Mouse (Mus musculus) bone marrow macrophage, adult 2 months (primary cell): Measurements from ENCODE around the gene Cd68. TPM values are rescaled to one million over a fixed set of nuclear protein-coding genes. Genes with fewer than 3 reads are reported as not detected.

Experiments used
- H3K27ac ChIP-seq: 2 replicates; pipeline ENCODE4 v1.5.1; 2012; ENCODE audit warnings: low read depth, low read length; ENCODE audit not compliant: insufficient read depth
- H3K4me1 ChIP-seq: 2 replicates; pipeline ENCODE4 v1.6.1; 2012; ENCODE audit warnings: low read length; ENCODE audit not compliant: control insufficient read depth, insufficient read depth
- H3K4me3 ChIP-seq: 2 replicates; pipeline ENCODE4 v1.5.1; 2012; ENCODE audit warnings: mild to moderate bottlenecking, low read length, moderate library complexity; ENCODE audit not compliant: insufficient read depth
- CTCF ChIP-seq: IDR thresholded peaks from 2 replicates; pipeline ENCODE4 v1.5.1; 2012; ENCODE audit warnings: low read depth, mild to moderate bottlenecking, low read length, moderate library complexity
- POLR2A ChIP-seq: IDR thresholded peaks from 2 replicates; pipeline ENCODE4 v1.6.1; 2012; ENCODE audit warnings: mild to moderate bottlenecking, low read depth, low read length, borderline replicate concordance
- polyA plus RNA-seq: library from polyadenylated mRNA; stranded (reverse); fragments of >200 nt; gene quantifications from 2 replicates; pipeline ENCODE4 v1.2.4, GENCODE M21; 2012; ENCODE audit not compliant: missing spikeins, insufficient read depth, insufficient read length

Cd68 gene
- polyA plus RNA-seq, 1 experiment = 1,598 TPM

- H3K4me3 ChIP-seq = peak overlapping the region; percentile 30
- no peak for TF ChIP-seq CTCF
- no peak for TF ChIP-seq POLR2A
- H3K27ac ChIP-seq = peak overlapping the region; percentile 62; the same call in 1 of the 2 replicates
- H3K4me1 ChIP-seq = peaks cover 39% of the 10 kb centered on the region
Measured at GRCm38 (mm10) chr11:69695046-69695360, 29.1 kb upstream of the Cd68 start.

- peaks cover 51% of the 10 kb centered on the region for H3K4me1 ChIP-seq
- H3K4me3 ChIP-seq = no peak overlapping the region
- no peak overlapping the region for H3K27ac ChIP-seq
Measured at GRCm38 (mm10) chr11:69693421-69693965, 27.5 kb upstream of the Cd68 start.

DNA sequence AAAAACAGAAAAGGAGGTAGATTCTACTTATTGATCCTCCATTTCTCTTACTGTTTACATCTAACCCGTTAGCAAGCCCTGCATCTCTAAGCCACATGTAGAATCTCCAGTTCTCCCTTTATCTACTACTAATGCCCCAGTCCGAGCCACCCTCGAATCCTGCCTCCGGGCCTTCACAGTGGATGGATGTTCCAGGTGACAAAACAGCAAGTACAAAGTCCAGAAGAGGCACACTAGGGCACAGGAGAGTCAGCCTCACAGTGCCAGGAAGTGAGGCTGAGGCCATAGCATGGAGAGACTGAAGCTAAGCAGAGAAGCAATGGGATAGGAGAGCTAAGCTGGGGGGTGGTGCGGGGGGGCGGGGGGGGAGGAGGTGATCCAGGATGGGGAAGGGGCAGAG, 26.9 kb upstream of the Cd68 start:
- TF ChIP-seq CTCF = no peak
- TF ChIP-seq POLR2A = no peak
- H3K4me3 ChIP-seq = no peak overlapping the region
- H3K27ac ChIP-seq = peak overlapping the region; percentile 74
- H3K4me1 ChIP-seq = peaks cover 54% of the 10 kb centered on the region

More at GRCm38 (mm10) chr11:69693421-69693965, 27.5 kb upstream of the Cd68 start:
- no peak for TF ChIP-seq CTCF
- no peak for TF ChIP-seq POLR2A

- Histone ChIP-seq H3K4me1 (peaks cover 54% of the 10 kb centered on the region), H3K27ac (peak overlapping the region; percentile 74), H3K4me3 (no peak overlapping the region)
- TF ChIP-seq CTCF (no peak), POLR2A (no peak)
Measured at GRCm38 (mm10) chr11:69692196-69692811, 26.4 kb upstream of the Cd68 start.

DNA sequence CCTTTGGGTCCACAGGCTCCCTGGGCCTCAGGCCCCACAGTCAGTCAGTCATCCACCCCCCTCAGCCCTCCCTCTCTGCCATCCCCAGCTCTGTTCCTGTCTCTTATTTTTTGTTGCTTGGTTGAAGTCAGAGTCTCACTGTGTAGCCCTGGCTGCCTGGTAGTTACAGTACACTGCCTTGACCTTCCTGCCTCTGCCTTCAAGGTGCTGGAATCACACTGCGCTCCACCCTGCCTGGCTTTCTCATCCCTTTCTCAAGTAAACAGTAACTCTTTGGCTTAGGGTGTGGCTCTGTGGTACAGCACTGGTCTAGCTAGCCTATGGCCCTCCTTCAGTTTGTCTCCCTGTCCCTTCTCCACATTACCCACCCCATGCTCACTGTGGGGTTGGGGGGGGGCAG, 23.9 kb upstream of the Cd68 start:
- Histone ChIP-seq H3K27ac (peak overlapping the region; percentile 84), H3K4me3 (no peak overlapping the region), H3K4me1 (peaks cover 67% of the 10 kb centered on the region)
- TF ChIP-seq CTCF (no peak), POLR2A (0 out of 2 replicates have a peak, but pooled peaks have one; percentile 5)

- Histone ChIP-seq H3K4me1 (peaks cover 67% of the 10 kb centered on the region), H3K27ac (no peak overlapping the region), H3K4me3 (no peak overlapping the region)
- TF ChIP-seq POLR2A (no peak), CTCF (no peak)
Measured at GRCm38 (mm10) chr11:69687061-69687460, 21.1 kb upstream of the Cd68 start.

DNA sequence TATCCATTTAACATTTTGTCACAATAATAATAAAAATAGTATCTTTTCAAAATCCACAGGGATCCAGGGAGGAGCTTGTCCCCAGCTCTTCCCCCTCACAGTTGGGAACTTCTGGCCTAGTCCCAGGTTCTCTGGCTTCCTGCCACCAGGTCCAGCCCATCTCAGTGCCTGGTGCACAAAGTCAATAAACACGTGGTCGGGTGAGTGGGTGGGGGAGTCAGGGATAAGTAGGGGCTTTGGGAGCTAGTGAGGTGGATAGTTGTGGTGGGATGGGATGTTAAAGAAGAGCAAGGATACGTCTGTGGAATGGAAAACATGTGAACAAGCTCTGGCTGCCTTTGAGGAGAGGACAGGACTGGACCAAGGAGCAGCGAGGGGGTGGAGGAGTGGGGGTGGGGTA, 20.4 kb upstream of the Cd68 start:
- peaks cover 61% of the 10 kb centered on the region for H3K4me1 ChIP-seq
- H3K27ac ChIP-seq = peak overlapping the region; percentile 94
- TF ChIP-seq POLR2A (no peak), CTCF (no peak)
- no peak overlapping the region for H3K4me3 ChIP-seq

GRCm38 (mm10) chr11:69685526-69686148, 19.7 kb upstream of the Cd68 start, which contains the start of gene Tnfsf13:
Tnfsf13 (minus strand) TSS chr11:69685784.
- peaks cover 55% of the 10 kb centered on the region for H3K4me1 ChIP-seq
- TF ChIP-seq POLR2A = no peak
- TF ChIP-seq CTCF = no peak
- H3K4me3 ChIP-seq = peak within 1 kb of the TSS; percentile 31
- peak within 1 kb of the TSS; percentile 94 for H3K27ac ChIP-seq

DNA sequence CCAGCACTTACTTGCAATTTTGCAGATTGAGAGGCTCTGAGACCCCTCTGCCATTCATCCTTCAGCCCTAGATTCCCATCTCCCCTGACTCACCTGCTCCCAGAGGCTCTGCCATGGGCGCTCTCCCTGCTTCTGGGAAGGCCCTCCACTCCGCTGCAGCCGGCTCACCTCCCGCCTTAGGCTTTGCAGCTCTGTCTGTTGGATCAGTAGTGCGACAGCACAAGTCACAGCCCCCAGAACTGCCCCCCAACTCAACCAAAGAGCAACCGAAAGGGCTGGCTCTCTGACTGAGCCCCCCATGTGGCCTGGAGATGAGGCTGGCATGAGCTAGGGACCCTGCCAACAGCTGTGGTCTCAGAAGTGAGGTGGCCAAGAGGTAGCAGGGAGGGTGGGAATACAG, 19.0 kb upstream of the Cd68 start:
- H3K4me1 ChIP-seq = peaks cover 55% of the 10 kb centered on the region
- peak overlapping the region; percentile 30 for H3K4me3 ChIP-seq
- TF ChIP-seq CTCF = no peak
- TF ChIP-seq POLR2A = no peak
- peak overlapping the region; percentile 94 for H3K27ac ChIP-seq

- H3K27ac ChIP-seq = no peak overlapping the region
- TF ChIP-seq POLR2A = no peak
- TF ChIP-seq CTCF = no peak
- peaks cover 52% of the 10 kb centered on the region for H3K4me1 ChIP-seq
- H3K4me3 ChIP-seq = no peak overlapping the region
Measured at GRCm38 (mm10) chr11:69684128-69684745, 18.3 kb upstream of the Cd68 start.
